Comparison of ENCODE assay signal across 12 mouse cellular contexts in the genomic region with DNA sequence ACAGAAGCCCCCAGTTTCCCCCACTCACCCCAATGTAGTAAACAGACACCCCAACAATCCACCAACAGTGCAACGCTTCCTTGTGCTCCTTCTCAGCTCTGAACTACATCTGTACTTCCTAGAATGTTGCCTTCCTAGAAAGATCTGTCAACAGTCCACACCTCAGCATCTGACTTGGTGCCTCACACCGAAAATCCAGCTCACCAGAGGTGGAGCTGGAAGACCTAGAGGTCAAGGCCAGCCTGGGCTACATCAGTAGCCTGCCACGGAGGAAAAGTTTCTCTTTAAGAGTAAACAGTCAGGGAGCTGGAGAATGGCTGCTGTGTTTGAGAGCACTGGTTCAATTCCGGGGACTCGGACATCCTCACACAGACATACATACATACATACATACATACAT. TPM values are rescaled to one million over a fixed set of nuclear protein-coding genes. Genes with fewer than 3 reads are reported as not detected.
DNase-seq lines count a peak whose midpoint lies in the region; ATAC-seq and TF ChIP-seq lines count a peak whose summit lies in the region.
"Had no signal": no experiment of that assay in that cellular context is flagged by ENCODE, and none has a peak within 500 bp of the region (broad histone marks: within the 10 kb centered on the region; RNA-seq: fewer than 3 reads in every experiment).

No protein-coding gene starts in this region.

- H3K4me2 ChIP-seq in liver, embryonic 15.5 days: peak overlapping the region; percentile 69
- H3K4me2 ChIP-seq: forebrain, embryonic 12.5 days had no signal

- no peak for DNase-seq in gastrocnemius, adult 2 months
- no peak for DNase-seq in gastrocnemius, postnatal 25 days
- DNase-seq in left cerebral cortex, adult 2 months (ENCODE audit: extremely low spot score in 1 of 2, low spot score in 2 of 2): no peak
- no peak for DNase-seq in left cerebral cortex, postnatal 10 days (ENCODE audit: extremely low spot score in 1 of 2, low spot score in 2 of 2)
- DNase-seq in MEL (ENCODE audit: low read depth, low spot score): no peak
- DNase-seq in right cerebral cortex, postnatal 10 days (ENCODE audit: low spot score in 2 of 2): no peak
- no peak for DNase-seq in spleen, adult 12 weeks (ENCODE audit: low spot score)
- DNase-seq: cerebellum, adult 9-11 months had no signal

- no peaks in the 10 kb centered on the region for H3K79me2 ChIP-seq in MEL (ENCODE audit: control insufficient read depth, insufficient read depth, low read length, poor library complexity)

- peak; percentile 69 for ATAC-seq in liver, embryonic 15.5 days (ENCODE audit: insufficient read depth)

- no peak for TF ChIP-seq POLR2A in MEL (IDR thresholded peaks at IDR 0.05; ENCODE audit: control insufficient read depth in 1 of 2, insufficient read depth in 1 of 2, low read depth in 1 of 2, low read length in 2 of 2, poor library complexity in 1 of 2)

- peaks cover 0 to 16% of the 10 kb centered on the region in 2 experiments; a peak in 2 of 4 replicates for H3K36me3 ChIP-seq in MEL (ENCODE audit: control insufficient read depth in 1 of 2, insufficient read depth in 2 of 2, low read length in 2 of 2)
- no peaks in the 10 kb centered on the region for H3K36me3 ChIP-seq in liver, embryonic 15.5 days (replicated peaks)
- H3K36me3 ChIP-seq: forebrain, embryonic 12.5 days; hindbrain, embryonic 10.5 days; midbrain, embryonic 10.5 days had no signal

- no peak for TF ChIP-seq CTCF in gastrocnemius, adult 2 months (IDR thresholded peaks at IDR 0.05)
- TF ChIP-seq CTCF in left cerebral cortex, adult 2 months (IDR thresholded peaks at IDR 0.05): no peak
- no peak for TF ChIP-seq CTCF in MEL (IDR thresholded peaks at IDR 0.05 in 2 of 3, conservative IDR thresholded peaks at IDR 0.05 in 1 of 3; ENCODE audit: control insufficient read depth in 1 of 3, insufficient read depth in 1 of 3, low read depth in 2 of 3, low read length in 3 of 3, poor library complexity in 1 of 3, severe bottlenecking in 1 of 3)

- H3K27me3 ChIP-seq in MEL (ENCODE audit: control insufficient read depth in 1 of 2, insufficient read depth in 2 of 2, low read length in 2 of 2): no peaks in the 10 kb centered on the region
- H3K27me3 ChIP-seq in liver, embryonic 15.5 days: no peaks in the 10 kb centered on the region
- H3K27me3 ChIP-seq: forebrain, embryonic 12.5 days had no signal

- H3K4me3 ChIP-seq in gastrocnemius, adult 2 months: peak overlapping the region; percentile 72
- H3K4me3 ChIP-seq in left cerebral cortex, adult 2 months: peak overlapping the region; percentile 39
- peak overlapping the region; percentile 35 to 67; a peak in 3 of 4 replicates for H3K4me3 ChIP-seq in MEL (ENCODE audit: control insufficient read depth in 1 of 2, insufficient read depth in 1 of 2, low read depth in 2 of 2, low read length in 2 of 2)
- H3K4me3 ChIP-seq in liver, embryonic 15.5 days (replicated peaks): peak overlapping the region; percentile 40
- H3K4me3 ChIP-seq: forebrain, embryonic 12.5 days; hindbrain, embryonic 10.5 days; midbrain, embryonic 10.5 days had no signal

- no peak overlapping the region; the same call in 1 of the 2 replicates for H3K9ac ChIP-seq in MEL (ENCODE audit: control insufficient read depth, low read depth, low read length, poor library complexity, severe bottlenecking)
- H3K9ac ChIP-seq in liver, embryonic 15.5 days: 0 out of 2 replicates have a peak overlapping the region, but pooled peaks have one; percentile 27
- H3K9ac ChIP-seq: forebrain, embryonic 12.5 days had no signal

- no peak for TF ChIP-seq RAD21 in MEL (IDR thresholded peaks at IDR 0.05; ENCODE audit: low read depth, low read length)

- intact Hi-C loops in gastrocnemius, adult 2 months (cut with DNase I): no loop called here
- intact Hi-C loops in left cerebral cortex, adult 2 months (cut with DNase I): no loop called here
- intact Hi-C loops in left cerebral cortex, postnatal 10 days (cut with DNase I): no loop called here

- peaks cover 6 to 23% of the 10 kb centered on the region in 2 experiments for H3K4me1 ChIP-seq in MEL (ENCODE audit: control insufficient read depth in 1 of 2, insufficient read depth in 2 of 2, low read length in 2 of 2)
- peaks cover 47% of the 10 kb centered on the region for H3K4me1 ChIP-seq in liver, embryonic 15.5 days (replicated peaks)

- 27% methylated on average over 5 of the region's 5 CpGs for WGBS in liver, embryonic 15.5 days (ENCODE audit: insufficient replicate concordance)

- no peaks in the 10 kb centered on the region for H3K9me3 ChIP-seq in MEL (replicated peaks; ENCODE audit: insufficient read depth, low read length)
- no peaks in the 10 kb centered on the region for H3K9me3 ChIP-seq in liver, embryonic 15.5 days (replicated peaks)
- H3K9me3 ChIP-seq: forebrain, embryonic 12.5 days; hindbrain, embryonic 10.5 days; midbrain, embryonic 10.5 days had no signal

- peak overlapping the region; percentile 87 for H3K27ac ChIP-seq in gastrocnemius, adult 2 months
- H3K27ac ChIP-seq in left cerebral cortex, adult 2 months: no peak overlapping the region; the same call in 1 of the 2 replicates
- H3K27ac ChIP-seq in MEL (ENCODE audit: control insufficient read depth, low read depth, low read length): no peak overlapping the region
- H3K27ac ChIP-seq in liver, embryonic 15.5 days (replicated peaks): peak overlapping the region; percentile 83
- H3K27ac ChIP-seq: hindbrain, embryonic 10.5 days; midbrain, embryonic 10.5 days had no signal

- TF ChIP-seq EP300 in MEL (IDR thresholded peaks at IDR 0.05; ENCODE audit: low read depth in 1 of 2, low read length in 2 of 2): no peak

TF ChIP-seq in MEL, 35 proteins besides CTCF, POLR2A, EP300 and RAD21:
- no peak for TF ChIP-seq SMC3 (IDR thresholded peaks at IDR 0.05; ENCODE audit: low read depth, low read length)
- no peak for TF ChIP-seq USF2 (IDR thresholded peaks at IDR 0.05; ENCODE audit: borderline replicate concordance in 1 of 2, insufficient read depth in 1 of 2, low read depth in 1 of 2, low read length in 2 of 2)
- no peak for TF ChIP-seq UBTF (IDR thresholded peaks at IDR 0.05; ENCODE audit: borderline replicate concordance, insufficient read depth, low read depth, low read length)
- no peak for TF ChIP-seq GATA1 (IDR thresholded peaks at IDR 0.05; ENCODE audit: low read depth, low read length)
- no peak for TF ChIP-seq MAFK (IDR thresholded peaks at IDR 0.05; ENCODE audit: borderline replicate concordance, low read depth, low read length)
- no peak for TF ChIP-seq CHD2 (IDR thresholded peaks at IDR 0.05; ENCODE audit: low read length)
TF ChIP-seq in MEL: peak in this region for 0.

RNA-seq across cellular contexts. Expression of a gene that starts 56.5 kb away (rescaled TPM):
- 10 to 100 TPM; 20.1 to 28.1 TPM for total RNA-seq in gastrocnemius, adult 2 months (2021)
- total RNA-seq in gastrocnemius, postnatal 25 days (2021): 10 to 100 TPM; 29.6 to 39.0 TPM
- 10 to 100 TPM; 65.4 to 69.3 TPM for total RNA-seq in left cerebral cortex, adult 2 months (2021)
- 10 to 100 TPM; 41.5 to 42.8 TPM for total RNA-seq in left cerebral cortex, postnatal 10 days (2021)
- total RNA-seq in MEL (2012; rRNA removed): 2.3 and 3.4 TPM in 2 replicates
- 1 to 10 TPM in 1 of 2 experiments, not detected in 1; 4.3 TPM for polyA plus RNA-seq in MEL (2012; ENCODE audit: insufficient read depth in 1 of 2, insufficient read length in 2 of 2, low read depth in 1 of 2, low replicate concordance in 2 of 2, missing spikeins in 1 of 2)
- polyA plus RNA-seq in liver, embryonic 15.5 days (2015; fragmentation: Nextera tagmentation; extraction: Ambion mirVana): 8.2 and 10.0 TPM in 2 replicates

Comparison
In these comparisons a context has a peak if more than half of its experiments do, and no peak if none do; other contexts are left out.
1. H3K27ac ChIP-seq: peak in gastrocnemius, adult 2 months (single experiment) and liver, embryonic 15.5 days (single experiment); none in left cerebral cortex, adult 2 months (single experiment) and MEL (single experiment).
2. Peak in every context shown above with its lines, with median percentiles within 50 percentile points of each other: H3K4me3 ChIP-seq.